Mouse (Mus musculus): ENCODE results near the gene Scarf2. TPM values are rescaled to one million over a fixed set of nuclear protein-coding genes. Genes with fewer than 3 reads are reported as not detected.

The Scarf2 gene
- total RNA-seq, 2 experiments from 2014 or later = 0.10 TPM; not detected in 1

GRCm38 (mm10) chr16:17798321-17799180, 1.5 kb downstream of the Scarf2 start:
- ATAC-seq (replicated peaks; ENCODE audit: poor library complexity) = no peak

GRCm38 (mm10) chr16:17799584-17799983, 2.5 kb downstream of the Scarf2 start:
- no peak for ATAC-seq (replicated peaks; ENCODE audit: poor library complexity)

- no peak for ATAC-seq (replicated peaks; ENCODE audit: poor library complexity)
Measured at GRCm38 (mm10) chr16:17801777-17802455, 4.8 kb downstream of the Scarf2 start.

- ATAC-seq (replicated peaks; ENCODE audit: poor library complexity) = no peak
Measured at GRCm38 (mm10) chr16:17802456-17802838, 5.4 kb downstream of the Scarf2 start.

- ATAC-seq (replicated peaks; ENCODE audit: poor library complexity) = 0 out of 2 replicates have a peak, but pooled peaks have one; percentile 9
Measured at GRCm38 (mm10) chr16:17802839-17803674, 6.0 kb downstream of the Scarf2 start.

GRCm38 (mm10) chr16:17803675-17804448, 6.8 kb downstream of the Scarf2 start:
- no peak for ATAC-seq (replicated peaks; ENCODE audit: poor library complexity)

- ATAC-seq (replicated peaks; ENCODE audit: poor library complexity) = peak; percentile 28; the same call in 1 of the 2 replicates
Measured at GRCm38 (mm10) chr16:17804449-17804912, 7.4 kb downstream of the Scarf2 start.

- ATAC-seq (replicated peaks; ENCODE audit: poor library complexity) = no peak
Measured at GRCm38 (mm10) chr16:17804982-17805381, 7.9 kb downstream of the Scarf2 start.

GRCm38 (mm10) chr16:17806581-17807191, 9.6 kb downstream of the Scarf2 start:
- ATAC-seq (replicated peaks; ENCODE audit: poor library complexity) = no peak

GRCm38 (mm10) chr16:17807192-17808009, 10.3 kb downstream of the Scarf2 start:
- peak; percentile 77 for ATAC-seq (replicated peaks; ENCODE audit: poor library complexity)

- no peak for ATAC-seq (replicated peaks; ENCODE audit: poor library complexity)
Measured at GRCm38 (mm10) chr16:17809125-17809524, 12.0 kb downstream of the Scarf2 start.

GRCm38 (mm10) chr16:17809711-17810110, 12.6 kb downstream of the Scarf2 start:
- ATAC-seq (replicated peaks; ENCODE audit: poor library complexity) = no peak

GRCm38 (mm10) chr16:17812120-17812519, 15.0 kb downstream of the Scarf2 start:
- peak; percentile 40 for ATAC-seq (replicated peaks; ENCODE audit: poor library complexity)

GRCm38 (mm10) chr16:17813173-17813572, 16.1 kb downstream of the Scarf2 start:
- no peak for ATAC-seq (replicated peaks; ENCODE audit: poor library complexity)

GRCm38 (mm10) chr16:17815411-17816402, 18.6 kb downstream of the Scarf2 start:
- peak; percentile 92 for ATAC-seq (replicated peaks; ENCODE audit: poor library complexity)

GRCm38 (mm10) chr16:17816528-17816927, 19.4 kb downstream of the Scarf2 start:
- no peak for ATAC-seq (replicated peaks; ENCODE audit: poor library complexity)

GRCm38 (mm10) chr16:17826500-17826899, 29.4 kb downstream of the Scarf2 start:
- no peak for ATAC-seq (replicated peaks; ENCODE audit: poor library complexity)

GRCm38 (mm10) chr16:17828229-17828628, 31.1 kb downstream of the Scarf2 start:
- peak; percentile 59 for ATAC-seq (replicated peaks; ENCODE audit: poor library complexity)
